Mouse (Mus musculus): ENCODE measurements around the gene Col15a1.

Col15a1 gene

GRCm38 (mm10) chr4:47265555-47265954 is 57.6 kb downstream of the Col15a1 start:
- no peak for DNase-seq (ENCODE audit: extremely low read depth, low read depth)

- no peak for DNase-seq (ENCODE audit: extremely low read depth, low read depth)
Measured at GRCm38 (mm10) chr4:47272452-47273130, 64.6 kb downstream of the Col15a1 start.

GRCm38 (mm10) chr4:47273795-47274194 is 65.8 kb downstream of the Col15a1 start:
- DNase-seq (ENCODE audit: extremely low read depth, low read depth) = no peak

- no peak for DNase-seq (ENCODE audit: extremely low read depth, low read depth)
Measured at GRCm38 (mm10) chr4:47274911-47275310, 67.0 kb downstream of the Col15a1 start.

- DNase-seq (ENCODE audit: extremely low read depth, low read depth) = no peak
Measured at GRCm38 (mm10) chr4:47278397-47278796, 70.4 kb downstream of the Col15a1 start.

- no peak for DNase-seq (ENCODE audit: extremely low read depth, low read depth)
Measured at GRCm38 (mm10) chr4:47279085-47279707, 71.2 kb downstream of the Col15a1 start.

- no peak for DNase-seq (ENCODE audit: extremely low read depth, low read depth)
Measured at GRCm38 (mm10) chr4:47280126-47280525, 72.2 kb downstream of the Col15a1 start.

- DNase-seq (ENCODE audit: extremely low read depth, low read depth) = no peak
Measured at GRCm38 (mm10) chr4:47281920-47282682, 74.1 kb downstream of the Col15a1 start.

- no peak for DNase-seq (ENCODE audit: extremely low read depth, low read depth)
Measured at GRCm38 (mm10) chr4:47284311-47284710, 76.3 kb downstream of the Col15a1 start.

- DNase-seq (ENCODE audit: extremely low read depth, low read depth) = no peak
Measured at GRCm38 (mm10) chr4:47284874-47285273, 76.9 kb downstream of the Col15a1 start.

- no peak for DNase-seq (ENCODE audit: extremely low read depth, low read depth)
Measured at GRCm38 (mm10) chr4:47286599-47287147, 78.7 kb downstream of the Col15a1 start.

GRCm38 (mm10) chr4:47287468-47287867 is 79.5 kb downstream of the Col15a1 start:
- DNase-seq (ENCODE audit: extremely low read depth, low read depth) = no peak

GRCm38 (mm10) chr4:47288306-47288705 is 80.3 kb downstream of the Col15a1 start:
- DNase-seq (ENCODE audit: extremely low read depth, low read depth) = no peak

GRCm38 (mm10) chr4:47289526-47289925 is 81.6 kb downstream of the Col15a1 start:
- DNase-seq (ENCODE audit: extremely low read depth, low read depth) = no peak

- no peak for DNase-seq (ENCODE audit: extremely low read depth, low read depth)
Measured at GRCm38 (mm10) chr4:47290448-47290847, 82.5 kb downstream of the Col15a1 start.

- no peak for DNase-seq (ENCODE audit: extremely low read depth, low read depth)
Measured at GRCm38 (mm10) chr4:47291013-47291412, 83.1 kb downstream of the Col15a1 start.

GRCm38 (mm10) chr4:47292956-47293355 is 85.0 kb downstream of the Col15a1 start:
- DNase-seq (ENCODE audit: extremely low read depth, low read depth) = no peak

GRCm38 (mm10) chr4:47293771-47294543 is 86.0 kb downstream of the Col15a1 start:
- DNase-seq (ENCODE audit: extremely low read depth, low read depth) = no peak

GRCm38 (mm10) chr4:47294544-47295070 is 86.6 kb downstream of the Col15a1 start:
- no peak for DNase-seq (ENCODE audit: extremely low read depth, low read depth)

GRCm38 (mm10) chr4:47295547-47295946 is 87.6 kb downstream of the Col15a1 start:
- no peak for DNase-seq (ENCODE audit: extremely low read depth, low read depth)

- no peak for DNase-seq (ENCODE audit: extremely low read depth, low read depth)
Measured at GRCm38 (mm10) chr4:47300701-47301100, 92.7 kb downstream of the Col15a1 start.
